Mouse (Mus musculus): ENCODE results near the gene Prss43. TPM values are rescaled to one million over a fixed set of nuclear protein-coding genes. Genes with fewer than 3 reads are reported as not detected.

The Prss43 gene
- under 1 TPM; 0.15 to 0.25 TPM for total RNA-seq (2021)
- long read RNA-seq, experiment 1: 0 reads
- long read RNA-seq, experiment 2, partial matches to known transcripts: 1 of 1 reads
- long read RNA-seq, experiment 2, other reads (novel, unspliced or antisense): 0 of 1 reads

GRCm38 (mm10) chr9:110826390-110826789, at the start of gene Prss43:
TSS of gene Prss43 (plus strand) at chr9:110826690.
- H3K27ac ChIP-seq: no peak within 1 kb of the TSS
- DNase-seq (ENCODE audit: low spot score in 2 of 2): no peak
- TF ChIP-seq CTCF (conservative IDR thresholded peaks at IDR 0.05): no peak
- no peak within 1 kb of the TSS for H3K4me3 ChIP-seq

- Histone ChIP-seq H3K4me3 (no peak overlapping the region), H3K27ac (no peak overlapping the region)
- DNase-seq (ENCODE audit: low spot score in 2 of 2): no peak
- no peak for TF ChIP-seq CTCF (conservative IDR thresholded peaks at IDR 0.05)
These were observed 48.4 kb upstream of the Prss43 start for GRCm38 (mm10) chr9:110778100-110778499.

- Histone ChIP-seq H3K4me3 (no peak overlapping the region), H3K27ac (no peak overlapping the region)
- no peak for DNase-seq (ENCODE audit: low spot score in 2 of 2)
- peak; percentile 18; the same call in 1 of the 2 replicates for TF ChIP-seq CTCF (conservative IDR thresholded peaks at IDR 0.05)
These were observed 47.9 kb upstream of the Prss43 start for GRCm38 (mm10) chr9:110778559-110778958.

GRCm38 (mm10) chr9:110779242-110779913, 47.1 kb upstream of the Prss43 start:
- Histone ChIP-seq H3K4me3 (no peak overlapping the region), H3K27ac (no peak overlapping the region)
- peak; percentile 45 for TF ChIP-seq CTCF (conservative IDR thresholded peaks at IDR 0.05)
- DNase-seq (ENCODE audit: low spot score in 2 of 2): no peak

GRCm38 (mm10) chr9:110781256-110781721, 45.2 kb upstream of the Prss43 start:
- DNase-seq (ENCODE audit: low spot score in 2 of 2): peak; percentile 89 to 95
- TF ChIP-seq CTCF (conservative IDR thresholded peaks at IDR 0.05): peak; percentile 91
- Histone ChIP-seq H3K27ac (peak overlapping the region; percentile 74), H3K4me3 (peak overlapping the region; percentile 63)

- H3K4me3 ChIP-seq: peak overlapping the region; percentile 63
- H3K27ac ChIP-seq: peak overlapping the region; percentile 74
- peak; percentile 47 to 71 for DNase-seq (ENCODE audit: low spot score in 2 of 2)
These were observed 44.8 kb upstream of the Prss43 start for GRCm38 (mm10) chr9:110781731-110782130.

GRCm38 (mm10) chr9:110783611-110784010, 42.9 kb upstream of the Prss43 start:
- DNase-seq (ENCODE audit: low spot score in 2 of 2): no peak
- Histone ChIP-seq H3K4me3 (no peak overlapping the region), H3K27ac (no peak overlapping the region)
- no peak for TF ChIP-seq CTCF (conservative IDR thresholded peaks at IDR 0.05)

More at GRCm38 (mm10) chr9:110781731-110782130, 44.8 kb upstream of the Prss43 start:
- no peak; the same call in 1 of the 2 replicates for TF ChIP-seq CTCF (conservative IDR thresholded peaks at IDR 0.05)

GRCm38 (mm10) chr9:110788169-110788568, 38.3 kb upstream of the Prss43 start:
- Histone ChIP-seq H3K27ac (no peak overlapping the region), H3K4me3 (no peak overlapping the region)
- peak; percentile 41 for TF ChIP-seq CTCF (conservative IDR thresholded peaks at IDR 0.05)
- no peak for DNase-seq (ENCODE audit: low spot score in 2 of 2)

GRCm38 (mm10) chr9:110790462-110790861, 36.0 kb upstream of the Prss43 start:
- H3K4me3 ChIP-seq: no peak overlapping the region
- DNase-seq (ENCODE audit: low spot score in 2 of 2): no peak
- H3K27ac ChIP-seq: no peak overlapping the region
- no peak for TF ChIP-seq CTCF (conservative IDR thresholded peaks at IDR 0.05)

- H3K27ac ChIP-seq: no peak overlapping the region
- DNase-seq (ENCODE audit: low spot score in 2 of 2): no peak
- H3K4me3 ChIP-seq: no peak overlapping the region
- TF ChIP-seq CTCF (conservative IDR thresholded peaks at IDR 0.05): no peak
These were observed 29.5 kb upstream of the Prss43 start for GRCm38 (mm10) chr9:110797013-110797412.

- Histone ChIP-seq H3K4me3 (no peak within 1 kb of the TSS), H3K27ac (no peak within 1 kb of the TSS)
- TF ChIP-seq CTCF (conservative IDR thresholded peaks at IDR 0.05): no peak
- no peak for DNase-seq (ENCODE audit: low spot score in 2 of 2)
These were observed 28.6 kb upstream of the Prss43 start, which contains the start of gene Prss42 for GRCm38 (mm10) chr9:110797866-110798265. TSS of gene Prss42 (plus strand) at chr9:110798166.

GRCm38 (mm10) chr9:110800834-110801479, 25.5 kb upstream of the Prss43 start:
- DNase-seq (ENCODE audit: low spot score in 2 of 2): no peak
- Histone ChIP-seq H3K4me3 (no peak overlapping the region), H3K27ac (no peak overlapping the region)
- no peak for TF ChIP-seq CTCF (conservative IDR thresholded peaks at IDR 0.05)

- Histone ChIP-seq H3K27ac (no peak overlapping the region), H3K4me3 (no peak overlapping the region)
- DNase-seq (ENCODE audit: low spot score in 2 of 2): no peak
- no peak for TF ChIP-seq CTCF (conservative IDR thresholded peaks at IDR 0.05)
These were observed 23.2 kb upstream of the Prss43 start for GRCm38 (mm10) chr9:110803294-110803693.
